ENCODE assay signal across 8 mouse cellular contexts in genomic region chr8:48376774-48377173, GRCm38 (mm10).
DNase-seq lines count a peak whose midpoint lies in the region.

No protein-coding gene starts in this region.

- intact Hi-C loops in heart, postnatal 14 days (cut with DNase I): no loop called here
- intact Hi-C loops in left cerebral cortex, postnatal 14 days (cut with DNase I): loop anchor here (10.0 kb wide), 1 partner anchor 142 kb away; no protein-coding TSS in a partner anchor

- peak; percentile 40 for DNase-seq in adrenal gland, postnatal 10 days
- no peak for DNase-seq in adrenal gland, adult 18-20 months (ENCODE audit: low spot score in 2 of 2)
- peak; percentile 57 to 69 for DNase-seq in frontal cortex, postnatal 10 days (ENCODE audit: low spot score in 2 of 2)
- DNase-seq in heart, postnatal 14 days: peak; percentile 50 to 59
- peak; percentile 47 to 72 for DNase-seq in left cerebral cortex, postnatal 14 days (ENCODE audit: low spot score in 2 of 2)
- no peak for DNase-seq in thymus, postnatal 4 days
- no peak for DNase-seq in urinary bladder, postnatal 10 days (ENCODE audit: low spot score)
- no peak for DNase-seq in testis, postnatal 10 days (ENCODE audit: low spot score)

Comparison
In these comparisons a context has a peak if more than half of its experiments do, and no peak if none do; other contexts are left out.
1. DNase-seq: peak in adrenal gland, postnatal 10 days (single experiment), frontal cortex, postnatal 10 days (2 of 2), heart, postnatal 14 days (2 of 2) and left cerebral cortex, postnatal 14 days (2 of 2); none in adrenal gland, adult 18-20 months (0 of 2), thymus, postnatal 4 days (single experiment), urinary bladder, postnatal 10 days (single experiment) and testis, postnatal 10 days (single experiment).